Comparison of ENCODE assay signal across 9 mouse cellular contexts in genomic region chr11:121543287-121543856, GRCm38 (mm10). TPM values are rescaled to one million over a fixed set of nuclear protein-coding genes. Genes with fewer than 3 reads are reported as not detected.
A peak's percentile ranks its signal among the peaks of the same experiment; 100 is the strongest.
DNase-seq lines count a peak whose midpoint lies in the region; ATAC-seq and TF ChIP-seq lines count a peak whose summit lies in the region.
"Had no signal": no experiment of that assay in that cellular context is flagged by ENCODE, and none has a peak within 500 bp of the region (broad histone marks: within the 10 kb centered on the region; RNA-seq: fewer than 3 reads in every experiment).

No protein-coding gene starts in this region.

- ATAC-seq in intestine, postnatal 0 days = peak; percentile 44
- ATAC-seq in megakaryocyte-erythroid progenitor cell, adult 5-6 weeks (replicated peaks; ENCODE audit: low FRiP score, low TSS enrichment, poor library complexity, severe bottlenecking) = peak; percentile 80

- DNase-seq in kidney, adult 18-20 months = peak; percentile 39
- DNase-seq in kidney, postnatal 14 days = no peak
- peak; percentile 50 for DNase-seq in c-Kit-positive CD71-positive TER-119-negative erythroid progenitor cells, embryonic 14.5 days (ENCODE audit: low read depth)
- DNase-seq in ovary, postnatal 36 days (ENCODE audit: low spot score) = no peak
- no peak for DNase-seq in thymus, postnatal 25 days
- no peak for DNase-seq in lung, postnatal 4 days

- no peaks in the 10 kb centered on the region for H3K9me3 ChIP-seq in intestine, postnatal 0 days (ENCODE audit: control insufficient read depth)
- H3K9me3 ChIP-seq: hindbrain, embryonic 13.5 days had no signal

- no peak overlapping the region for H3K4me3 ChIP-seq in intestine, postnatal 0 days (ENCODE audit: low read depth, low read length)
- H3K4me3 ChIP-seq: hindbrain, embryonic 13.5 days had no signal

- peaks cover 13% of the 10 kb centered on the region for H3K36me3 ChIP-seq in intestine, postnatal 0 days (ENCODE audit: control insufficient read depth, insufficient read depth)

- 0 out of 2 replicates have a peak overlapping the region, but pooled peaks have one; percentile 7 for H3K9ac ChIP-seq in intestine, postnatal 0 days (ENCODE audit: low read depth, low read length)
- H3K9ac ChIP-seq: hindbrain, embryonic 13.5 days had no signal

- H3K4me1 ChIP-seq in intestine, postnatal 0 days (replicated peaks; ENCODE audit: control insufficient read depth, insufficient read depth, low read length) = peaks cover 7% of the 10 kb centered on the region

- peak overlapping the region; percentile 80 for H3K27ac ChIP-seq in intestine, postnatal 0 days (ENCODE audit: low read depth, low read length)
- H3K27ac ChIP-seq: hindbrain, embryonic 13.5 days had no signal

- WGBS in intestine, postnatal 0 days = 60% methylated on average over 5 of the region's 5 CpGs

- no peaks in the 10 kb centered on the region for H3K27me3 ChIP-seq in intestine, postnatal 0 days (replicated peaks; ENCODE audit: control insufficient read depth, insufficient read depth, low read length)
- H3K27me3 ChIP-seq: hindbrain, embryonic 13.5 days had no signal

- peak overlapping the region; percentile 38; the same call in 1 of the 2 replicates for H3K4me2 ChIP-seq in intestine, postnatal 0 days (replicated peaks; ENCODE audit: low read depth)
- H3K4me2 ChIP-seq: hindbrain, embryonic 13.5 days had no signal

- TF ChIP-seq CTCF in intestine, postnatal 0 days (IDR thresholded peaks at IDR 0.05; ENCODE audit: low read depth) = no peak

RNA-seq across cellular contexts. Expression of gene Zfp750, which starts 24.2 kb away (rescaled TPM):
- 0.24 and 0.26 TPM in 2 replicates for polyA plus RNA-seq in intestine, postnatal 0 days (2015; fragmentation: Nextera tagmentation; extraction: Ambion mirVana)
- total RNA-seq in megakaryocyte-erythroid progenitor cell, adult 5-6 weeks (2014; fragmentation: Nextera tagmentation) = not detected in 2 replicates
- total RNA-seq in megakaryocyte-erythroid progenitor cell, adult 5-6 weeks (2017) = 0.66 TPM in 1 of 2 replicates, not detected in the other

Comparison
In these comparisons a context has a peak if more than half of its experiments do, and no peak if none do; other contexts are left out.
1. DNase-seq: peak in kidney, adult 18-20 months (single experiment) and c-Kit-positive CD71-positive TER-119-negative erythroid progenitor cells, embryonic 14.5 days (single experiment); none in kidney, postnatal 14 days (single experiment), ovary, postnatal 36 days (single experiment), thymus, postnatal 25 days (single experiment) and lung, postnatal 4 days (0 of 2).